Mouse (Mus musculus): ENCODE measurements around the gene Slc35g3.

GRCm38 (mm10) chr11:69729063-69729462, 32.7 kb downstream of the Slc35g3 start:
- TF ChIP-seq CTCF (IDR thresholded peaks at IDR 0.05; ENCODE audit: low read depth) (peak; percentile 81), EP300 (IDR thresholded peaks at IDR 0.05; ENCODE audit: low read depth) (no peak)
